7 mouse cellular contexts compared by ENCODE assay signal in the genomic region with DNA sequence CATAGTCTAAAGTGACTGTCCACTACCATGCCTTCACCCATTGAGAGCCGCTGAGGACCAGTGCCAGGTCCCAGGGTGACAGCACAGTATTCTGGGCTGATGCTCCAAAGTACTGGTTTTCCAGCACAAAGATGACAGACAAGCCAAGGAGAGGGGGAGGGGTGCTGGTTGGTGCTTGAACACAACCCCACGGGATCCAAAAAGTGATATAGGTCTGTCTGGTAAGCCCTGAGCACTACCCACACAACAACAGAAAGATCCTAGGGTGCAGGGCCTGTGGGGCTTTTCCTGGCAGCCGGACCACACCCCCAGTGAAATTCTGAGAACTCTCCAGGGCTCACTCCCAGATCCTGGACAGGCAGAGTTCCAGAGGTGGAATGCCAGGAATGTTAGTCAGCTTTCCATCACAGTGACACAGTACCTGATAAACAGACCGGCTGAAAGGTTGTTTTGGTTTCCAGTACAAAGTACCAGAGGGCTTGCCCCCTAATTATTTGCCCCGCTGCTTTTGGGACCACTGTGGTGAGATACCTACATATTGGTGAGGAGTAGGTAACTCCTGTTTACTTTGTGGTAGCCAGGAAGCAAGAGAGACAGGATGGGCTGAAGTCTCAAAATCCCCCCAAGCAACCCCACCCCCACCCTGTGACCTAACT. TPM values are rescaled to one million over a fixed set of nuclear protein-coding genes. Genes with fewer than 3 reads are reported as not detected.
DNase-seq lines count a peak whose midpoint lies in the region; ATAC-seq lines count a peak whose summit lies in the region.

No protein-coding gene starts in this region.

- H3K9me3 ChIP-seq in embryonic facial prominence, embryonic 12.5 days, result no peaks in the 10 kb centered on the region
- no peaks in the 10 kb centered on the region for H3K9me3 ChIP-seq in lung, embryonic 16.5 days (ENCODE audit: control insufficient read depth, low read length)

- H3K4me3 ChIP-seq in embryonic facial prominence, embryonic 12.5 days, result no peak overlapping the region
- H3K4me3 ChIP-seq in lung, embryonic 16.5 days (ENCODE audit: low read length), result no peak overlapping the region

- H3K9ac ChIP-seq in embryonic facial prominence, embryonic 12.5 days, result no peak overlapping the region
- peak overlapping the region; percentile 8 for H3K9ac ChIP-seq in lung, embryonic 16.5 days (ENCODE audit: low read length)

- peak overlapping the region; percentile 38 for H3K27ac ChIP-seq in embryonic facial prominence, embryonic 12.5 days
- H3K27ac ChIP-seq in lung, embryonic 16.5 days (ENCODE audit: low read length), result peak overlapping the region; percentile 74

- H3K36me3 ChIP-seq in embryonic facial prominence, embryonic 12.5 days, result peaks cover 15% of the 10 kb centered on the region
- peaks cover 10% of the 10 kb centered on the region for H3K36me3 ChIP-seq in lung, embryonic 16.5 days (ENCODE audit: control insufficient read depth, insufficient read depth, low read length)

- H3K27me3 ChIP-seq in embryonic facial prominence, embryonic 12.5 days, result no peaks in the 10 kb centered on the region
- no peaks in the 10 kb centered on the region for H3K27me3 ChIP-seq in lung, embryonic 16.5 days (ENCODE audit: control insufficient read depth, insufficient read depth, low read depth, low read length)

- DNase-seq in urinary bladder, postnatal 14 days (ENCODE audit: low spot score), result peak; percentile 42
- no peak for DNase-seq in urinary bladder, postnatal 4 days (ENCODE audit: low spot score in 2 of 2)
- peak; percentile 92 for DNase-seq in kidney, adult 11 months
- DNase-seq in layer of hippocampus, adult 18-20 months (ENCODE audit: low spot score in 2 of 2), result no peak

- no peak overlapping the region for H3K4me2 ChIP-seq in embryonic facial prominence, embryonic 12.5 days (replicated peaks)
- no peak overlapping the region for H3K4me2 ChIP-seq in lung, embryonic 16.5 days (ENCODE audit: low read depth, low read length)

- peaks cover 31% of the 10 kb centered on the region for H3K4me1 ChIP-seq in embryonic facial prominence, embryonic 12.5 days
- H3K4me1 ChIP-seq in lung, embryonic 16.5 days (replicated peaks; ENCODE audit: control insufficient read depth, insufficient read depth, low read length), result peaks cover 41% of the 10 kb centered on the region

- ATAC-seq in embryonic facial prominence, embryonic 12.5 days (ENCODE audit: insufficient number of reproducible peaks, insufficient read depth, low FRiP score, low TSS enrichment), result no peak
- ATAC-seq in lung, embryonic 16.5 days (ENCODE audit: low read depth), result no peak
- no peak for ATAC-seq in megakaryocyte-erythroid progenitor cell, adult 5-6 weeks (replicated peaks; ENCODE audit: low FRiP score, low TSS enrichment, poor library complexity, severe bottlenecking)

- WGBS in embryonic facial prominence, embryonic 12.5 days, result 8% methylated on average over 5 of the region's 5 CpGs
- 15% methylated on average over 5 of the region's 5 CpGs for WGBS in lung, embryonic 16.5 days

RNA-seq across cellular contexts. Expression of gene Pim3, which starts 5.5 kb away (rescaled TPM):
- polyA plus RNA-seq in embryonic facial prominence, embryonic 12.5 days (2016; fragmentation: Nextera tagmentation; extraction: Ambion mirVana), result 50.6 and 56.9 TPM in 2 replicates
- polyA plus RNA-seq in lung, embryonic 16.5 days (2015; fragmentation: Nextera tagmentation; extraction: Ambion mirVana), result 64.1 and 68.0 TPM in 2 replicates
- total RNA-seq in layer of hippocampus, adult 18-20 months (2021), result 10 to 100 TPM; 36.8 to 47.6 TPM
- 5.1 and 6.4 TPM in 2 replicates for total RNA-seq in megakaryocyte-erythroid progenitor cell, adult 5-6 weeks (2014; fragmentation: Nextera tagmentation)
- total RNA-seq in megakaryocyte-erythroid progenitor cell, adult 5-6 weeks (2017), result 5.5 and 12.5 TPM in 2 replicates

RNA-seq across cellular contexts. Expression of gene Creld2, which starts 48.0 kb away (rescaled TPM):
- polyA plus RNA-seq in embryonic facial prominence, embryonic 12.5 days (2016; fragmentation: Nextera tagmentation; extraction: Ambion mirVana), result 71.9 and 75.7 TPM in 2 replicates
- polyA plus RNA-seq in lung, embryonic 16.5 days (2015; fragmentation: Nextera tagmentation; extraction: Ambion mirVana), result 99.5 and 110 TPM in 2 replicates
- total RNA-seq in layer of hippocampus, adult 18-20 months (2021), result 10 to 100 TPM; 29.7 to 30.6 TPM
- 24.8 and 29.7 TPM in 2 replicates for total RNA-seq in megakaryocyte-erythroid progenitor cell, adult 5-6 weeks (2014; fragmentation: Nextera tagmentation)
- total RNA-seq in megakaryocyte-erythroid progenitor cell, adult 5-6 weeks (2017), result 47.8 and 50.9 TPM in 2 replicates

RNA-seq across cellular contexts. Expression of gene Alg12, which starts 48.4 kb away (rescaled TPM):
- polyA plus RNA-seq in embryonic facial prominence, embryonic 12.5 days (2016; fragmentation: Nextera tagmentation; extraction: Ambion mirVana), result 10.2 and 12.2 TPM in 2 replicates
- polyA plus RNA-seq in lung, embryonic 16.5 days (2015; fragmentation: Nextera tagmentation; extraction: Ambion mirVana), result 13.5 and 14.4 TPM in 2 replicates
- total RNA-seq in layer of hippocampus, adult 18-20 months (2021), result 10 to 100 TPM; 12.0 to 12.4 TPM
- 2.8 and 8.3 TPM in 2 replicates for total RNA-seq in megakaryocyte-erythroid progenitor cell, adult 5-6 weeks (2014; fragmentation: Nextera tagmentation)
- total RNA-seq in megakaryocyte-erythroid progenitor cell, adult 5-6 weeks (2017), result 3.3 and 5.2 TPM in 2 replicates

Comparison
In these comparisons a context has a peak if more than half of its experiments do, and no peak if none do; other contexts are left out.
1. DNase-seq: peak in urinary bladder, postnatal 14 days (single experiment) and kidney, adult 11 months (single experiment); none in urinary bladder, postnatal 4 days (0 of 2) and layer of hippocampus, adult 18-20 months (0 of 2).